Mouse (Mus musculus) T-helper 1 cell (primary cell): Measurements from ENCODE around the gene Etv3.
"Not testable (repeated sequence)": the region's sequence is repeated elsewhere in the genome, so short reads cannot be mapped to it uniquely, and the experiment has no call there.

Experiments
- in situ Hi-C: fragments of 300-600 bp; cut with MboI, MseI; formaldehyde crosslinking; loops from one replicate; pipeline ENCODE4 v1.15.1; 2025; ENCODE audit warnings: high pct_unique_total_duplicates

The Etv3 gene

DNA sequence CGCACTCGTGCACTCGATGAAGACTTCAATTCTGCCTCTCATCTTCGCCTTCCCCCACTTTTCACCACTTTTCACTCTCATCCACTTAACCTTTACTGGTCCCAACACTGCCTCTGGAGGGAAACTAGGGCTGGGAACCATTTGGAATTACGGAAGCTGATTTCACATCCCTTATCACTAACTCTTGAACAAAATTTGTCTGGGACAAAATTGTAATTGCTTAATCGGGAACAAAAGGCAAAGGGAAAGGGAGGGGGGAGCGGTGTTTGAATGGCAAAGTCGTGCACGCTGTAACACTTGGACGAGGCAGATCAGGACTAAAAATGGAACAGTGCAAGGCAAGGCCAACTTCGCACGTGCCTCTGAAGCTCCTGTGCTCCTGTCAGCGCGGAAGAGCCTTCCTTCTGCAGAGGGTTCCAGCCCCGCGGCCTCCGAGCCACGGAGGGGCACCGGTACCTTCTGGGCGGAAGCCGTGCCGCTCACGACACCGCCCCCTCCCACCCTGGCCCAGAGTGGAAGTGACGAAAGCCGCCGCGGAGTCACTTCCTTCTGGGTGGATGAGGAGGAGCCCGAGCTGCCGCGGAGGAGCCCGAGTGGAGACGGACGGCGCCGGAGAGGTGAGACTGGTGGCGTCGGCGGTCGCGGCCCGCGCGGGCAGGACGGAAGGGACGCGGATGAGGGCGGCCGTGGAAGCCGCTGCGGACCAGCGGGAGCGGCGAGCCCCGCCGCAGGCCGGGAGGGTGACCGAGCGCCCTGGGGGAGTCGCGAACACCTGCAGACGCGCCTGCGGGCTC is at the start of gene Etv3:
TSS of gene Etv3 (plus strand) at position 365 of the 794 bp plus-strand sequence.
- in situ Hi-C loops: no loop called here

DNA sequence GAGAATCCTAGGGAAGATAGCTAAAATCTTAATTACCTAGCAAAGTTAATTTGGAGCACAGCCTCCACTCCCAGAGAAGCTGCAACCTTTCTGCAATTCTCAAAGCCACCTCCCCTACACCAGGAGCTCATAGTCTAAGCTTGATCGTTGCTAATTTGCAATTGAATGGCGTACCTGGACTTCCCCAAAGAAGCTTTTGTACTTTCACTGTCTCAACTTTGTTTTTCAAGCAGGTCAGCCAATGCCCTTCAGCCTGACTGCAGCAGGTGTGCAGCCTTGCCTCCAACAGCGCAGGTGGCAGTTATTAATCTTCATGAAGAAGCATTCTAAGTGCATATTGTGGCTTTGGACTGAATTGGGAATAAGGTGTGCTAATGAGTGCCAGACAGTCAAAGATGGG is 47.3 kb upstream of the Etv3 start:
- in situ Hi-C loops: not testable (repeated sequence)

DNA sequence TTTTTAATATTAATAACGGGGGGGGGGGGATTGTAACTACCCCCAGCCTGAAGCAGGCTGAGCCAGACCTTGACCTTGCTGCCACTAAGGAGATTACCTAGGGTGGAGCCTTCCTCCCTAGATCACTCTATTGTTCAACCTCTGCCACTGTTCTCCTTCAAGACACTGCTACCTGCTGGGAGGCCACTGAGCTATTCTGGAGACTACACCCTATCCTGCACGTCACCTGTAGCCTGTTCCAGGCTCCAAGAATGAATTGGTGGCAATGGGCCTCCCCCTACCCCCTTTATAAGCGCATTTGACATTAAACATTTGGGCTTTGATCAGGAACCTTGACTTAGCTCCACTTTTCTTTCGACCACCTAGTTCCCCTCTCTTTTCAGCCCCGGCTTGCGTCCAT is 46.6 kb upstream of the Etv3 start:
- in situ Hi-C loops: not testable (repeated sequence)

- in situ Hi-C loops: not testable (repeated sequence)
Observed at GRCm38 (mm10) chr3:87479230-87479629, 46.0 kb upstream of the Etv3 start.

GRCm38 (mm10) chr3:87487392-87487791 is 37.8 kb upstream of the Etv3 start:
- in situ Hi-C loops: no loop called here

GRCm38 (mm10) chr3:87487911-87488310 is 37.3 kb upstream of the Etv3 start:
- in situ Hi-C loops: no loop called here

- in situ Hi-C loops: loop anchor here (5.0 kb wide), 1 partner anchor 256 kb away; no protein-coding TSS in a partner anchor
Observed at GRCm38 (mm10) chr3:87498266-87498665, 26.9 kb upstream of the Etv3 start.

DNA sequence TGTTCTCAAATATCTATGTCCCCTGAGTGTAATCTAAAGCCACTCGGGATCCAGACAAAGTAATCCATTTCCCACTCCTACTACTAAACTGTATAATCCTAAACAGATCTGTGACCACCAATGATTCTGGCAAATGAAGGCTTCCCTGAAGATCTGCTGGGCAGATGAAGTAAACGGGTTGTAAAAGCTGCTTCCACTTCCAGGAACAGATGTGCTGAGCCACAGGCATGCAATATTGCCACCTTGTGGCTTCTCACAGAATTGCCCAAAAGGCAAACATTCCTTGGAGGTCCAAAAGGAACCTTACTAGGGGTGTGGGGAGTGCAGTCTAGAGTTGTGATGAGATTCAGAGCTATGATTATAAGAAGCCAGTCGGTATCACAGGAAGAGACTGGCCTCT is 26.1 kb upstream of the Etv3 start:
- in situ Hi-C loops: loop anchor here (5.0 kb wide), 1 partner anchor 257 kb away; no protein-coding TSS in a partner anchor

DNA sequence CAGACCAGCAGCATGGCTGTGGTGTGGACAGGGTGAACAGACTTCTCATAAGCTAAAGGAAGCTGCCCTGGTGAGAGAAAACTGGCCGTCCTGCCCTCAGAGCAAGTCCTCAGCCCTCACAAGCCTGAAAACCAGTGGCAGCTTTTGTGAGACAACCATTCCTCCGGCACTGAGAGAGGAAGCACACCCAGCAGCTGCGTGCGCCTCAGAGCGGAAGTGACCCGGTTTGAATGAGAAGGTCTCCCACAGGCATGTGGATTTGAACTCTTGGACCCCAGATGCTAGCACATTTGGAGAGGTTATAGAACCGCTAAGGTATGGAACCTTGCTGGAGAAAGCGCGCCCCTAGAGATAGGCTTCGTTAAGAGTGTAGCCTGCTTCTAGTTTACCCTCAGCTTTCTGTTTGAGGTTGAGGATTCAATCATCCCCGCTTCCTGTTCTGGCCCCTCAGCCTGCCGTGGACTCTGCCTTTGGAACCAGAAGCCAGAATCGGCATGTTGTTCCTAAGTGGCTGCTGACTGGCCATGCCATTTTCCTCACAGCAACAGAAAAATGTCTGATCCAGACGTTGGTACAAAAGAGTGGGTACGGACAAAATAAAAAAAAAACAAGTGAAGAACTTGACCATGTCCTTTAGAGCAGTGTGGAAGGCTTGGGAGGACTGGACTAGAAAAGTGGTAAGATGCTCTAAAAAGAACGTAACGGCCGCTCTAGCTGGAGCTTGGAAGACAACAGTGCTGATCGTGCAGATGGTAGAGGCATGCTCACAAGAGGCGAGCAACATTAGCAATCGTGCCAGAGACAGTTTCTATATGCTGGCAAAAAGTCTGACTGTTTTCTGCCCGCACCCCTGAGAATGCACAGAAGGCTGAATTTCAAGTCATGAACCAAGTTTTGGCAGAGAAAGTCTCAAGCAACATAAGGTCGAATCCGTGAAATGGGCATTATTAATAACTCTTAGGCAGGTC is 24.8 kb upstream of the Etv3 start:
- in situ Hi-C loops: loop anchor here (5.0 kb wide), 2 partner anchors 88 to 178 kb away; no protein-coding TSS in a partner anchor

GRCm38 (mm10) chr3:87501151-87501550 is 24.1 kb upstream of the Etv3 start:
- in situ Hi-C loops: loop anchor here (5.0 kb wide), 2 partner anchors 89 to 179 kb away; no protein-coding TSS in a partner anchor

DNA sequence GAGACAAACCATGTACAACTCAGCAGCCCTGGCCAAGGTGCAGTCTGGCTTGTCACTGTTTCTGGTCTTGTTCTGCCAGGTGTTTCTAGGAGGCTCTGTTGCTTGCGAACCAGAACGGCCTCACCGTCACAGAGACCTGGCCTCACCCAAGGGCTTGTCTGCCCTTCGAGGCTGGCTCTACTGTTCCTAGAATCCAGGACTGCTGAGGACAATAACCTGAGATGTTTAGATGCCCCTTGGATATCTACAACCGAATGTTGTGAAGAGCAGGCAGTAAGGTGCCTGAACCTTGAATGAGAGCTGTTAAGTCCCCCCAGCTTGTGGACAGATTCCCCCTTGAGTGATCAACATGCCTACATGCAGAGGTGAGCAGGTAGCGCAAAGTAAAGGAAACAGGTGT is 22.4 kb upstream of the Etv3 start:
- in situ Hi-C loops: loop anchor here (5.0 kb wide), 2 partner anchors 90 to 180 kb away; no protein-coding TSS in a partner anchor

- in situ Hi-C loops: loop anchor here (5.0 kb wide), 2 partner anchors 92 to 182 kb away; no protein-coding TSS in a partner anchor
Observed at GRCm38 (mm10) chr3:87504330-87504729, 20.9 kb upstream of the Etv3 start.

- in situ Hi-C loops: loop anchor here (5.0 kb wide), 3 partner anchors 57 to 183 kb away; no protein-coding TSS in a partner anchor
Observed at GRCm38 (mm10) chr3:87504749-87505425, 20.3 kb upstream of the Etv3 start.

GRCm38 (mm10) chr3:87506456-87507416 is 18.5 kb upstream of the Etv3 start:
- in situ Hi-C loops: loop anchor here (5.0 kb wide), 1 partner anchor 56 kb away; no protein-coding TSS in a partner anchor

- in situ Hi-C loops: loop anchor here (5.0 kb wide), 1 partner anchor 54 kb away; no protein-coding TSS in a partner anchor
Observed at GRCm38 (mm10) chr3:87508205-87508901, 16.9 kb upstream of the Etv3 start.

DNA sequence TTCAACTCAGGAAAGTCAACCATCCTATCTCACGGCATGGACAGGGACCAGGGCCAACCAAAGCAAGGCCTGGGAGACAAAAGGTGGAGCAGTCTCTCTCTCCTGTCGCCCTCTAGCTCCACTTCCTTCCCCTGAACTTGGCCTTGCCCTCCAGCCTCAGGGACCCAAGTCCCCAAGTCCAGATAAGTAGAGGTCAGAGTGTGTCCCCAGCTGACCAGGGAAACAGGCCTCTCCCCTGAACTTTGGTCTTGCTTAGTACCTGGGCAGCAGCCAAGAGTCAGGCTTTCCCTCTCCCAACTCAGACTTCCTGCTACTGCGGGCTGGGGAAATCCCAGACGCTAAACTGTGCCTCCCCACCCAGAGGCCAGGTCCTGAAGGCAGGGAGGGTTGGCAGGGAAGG is 16.1 kb upstream of the Etv3 start:
- in situ Hi-C loops: loop anchor here (5.0 kb wide), 1 partner anchor 53 kb away; no protein-coding TSS in a partner anchor

DNA sequence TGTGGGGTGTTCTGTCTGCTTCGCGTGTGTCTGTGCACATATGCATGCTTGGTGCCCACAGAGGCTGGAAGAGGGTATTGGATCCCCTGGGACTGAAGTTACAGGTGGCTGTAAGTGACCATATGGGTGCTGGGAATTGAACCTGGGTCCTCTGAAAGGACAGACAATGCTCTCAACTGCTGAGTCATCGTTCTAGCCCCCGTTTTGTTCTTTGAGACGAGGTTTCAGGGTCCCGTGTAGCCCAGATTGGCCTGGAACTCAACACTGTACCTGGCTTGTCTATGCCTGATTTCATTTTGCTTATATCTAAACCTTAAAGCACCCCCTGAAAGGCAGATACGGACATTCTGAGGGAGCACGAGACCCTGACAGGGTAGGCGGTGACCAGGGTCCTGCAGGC is 14.4 kb upstream of the Etv3 start:
- in situ Hi-C loops: no loop called here

GRCm38 (mm10) chr3:87511971-87512765 is 13.0 kb upstream of the Etv3 start:
- in situ Hi-C loops: no loop called here
